Mouse (Mus musculus) bone marrow macrophage, adult 2 months (primary cell): ENCODE results near the gene Slc16a12.

ENCODE experiments used
- CTCF ChIP-seq: IDR thresholded peaks from 2 replicates; pipeline ENCODE4 v1.5.1; 2012; ENCODE audit warnings: low read depth, mild to moderate bottlenecking, low read length, moderate library complexity
- POLR2A ChIP-seq: IDR thresholded peaks from 2 replicates; pipeline ENCODE4 v1.6.1; 2012; ENCODE audit warnings: mild to moderate bottlenecking, low read depth, low read length, borderline replicate concordance

DNA sequence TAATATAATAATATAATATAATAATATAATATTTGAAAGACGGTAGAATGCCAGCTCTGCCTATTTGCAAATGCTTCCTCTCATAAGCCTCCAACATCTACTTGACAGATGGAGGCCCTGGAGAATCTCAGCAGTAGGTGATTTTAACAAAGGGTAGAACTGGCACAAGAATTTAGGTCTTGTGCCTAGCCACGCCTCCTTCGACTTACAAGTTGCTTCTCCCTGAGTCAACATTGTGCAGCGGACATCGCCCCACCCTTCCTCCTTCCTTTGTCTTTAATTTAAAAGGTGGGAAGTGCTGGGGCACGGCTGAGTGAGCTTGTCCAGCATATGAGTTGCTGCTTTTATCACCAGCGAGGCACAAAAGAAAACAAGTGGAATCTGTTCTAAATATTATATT, 73.6 kb downstream of the Slc16a12 start:
- TF ChIP-seq CTCF (no peak), POLR2A (no peak)
